Mouse (Mus musculus) frontal cortex, postnatal 36 days (tissue): ENCODE data around the gene Eid1.

ENCODE experiments used
- DNase-seq, 2 experiments: peaks; one replicate each; pipeline ENCODE4 v3.0.0; 2022; ENCODE audit warnings: low spot score in 2 of 2

The Eid1 gene

GRCm38 (mm10) chr2:125667721-125668120, 5.2 kb upstream of the Eid1 start:
- DNase-seq: no peak

DNA sequence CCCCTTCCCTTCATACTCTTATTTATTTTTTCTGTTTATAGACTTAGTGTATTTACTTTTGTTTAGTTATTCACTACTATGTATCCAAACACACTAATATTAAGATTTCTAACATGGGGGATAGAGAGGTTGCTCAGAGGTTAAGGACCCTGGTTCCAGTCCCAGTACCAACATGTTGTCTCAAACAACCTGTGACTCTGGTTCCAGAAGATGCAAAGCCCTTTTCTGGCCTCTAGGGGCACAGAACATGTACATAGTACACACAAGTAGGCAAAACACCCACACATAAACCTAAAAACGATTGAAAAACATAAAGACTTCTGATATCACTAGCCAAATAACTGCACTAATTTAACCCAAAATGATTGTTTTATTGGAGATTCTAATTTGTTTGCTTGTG, 2.0 kb upstream of the Eid1 start:
- DNase-seq: no peak

DNA sequence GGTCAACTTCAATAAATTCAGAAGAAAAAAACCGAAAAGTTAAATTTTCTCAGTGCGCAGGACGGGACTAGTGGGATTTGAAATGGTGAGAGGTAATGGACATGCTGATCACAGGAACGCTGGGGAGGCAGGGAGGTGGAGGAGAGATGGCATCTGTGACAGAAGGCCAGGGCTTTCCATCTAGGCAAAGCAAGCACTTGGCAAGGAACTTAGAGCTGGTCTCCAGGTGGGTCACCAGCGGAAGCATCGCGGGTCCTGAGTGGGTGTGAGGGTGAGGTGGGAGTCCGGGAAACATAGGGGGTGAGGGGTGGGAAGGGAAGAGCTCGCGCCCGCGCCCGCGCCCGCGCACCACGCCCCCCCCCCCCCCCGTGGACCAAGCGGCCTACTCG, 333 bp upstream of the Eid1 start:
- peak; percentile 40 to 52 for DNase-seq

DNA sequence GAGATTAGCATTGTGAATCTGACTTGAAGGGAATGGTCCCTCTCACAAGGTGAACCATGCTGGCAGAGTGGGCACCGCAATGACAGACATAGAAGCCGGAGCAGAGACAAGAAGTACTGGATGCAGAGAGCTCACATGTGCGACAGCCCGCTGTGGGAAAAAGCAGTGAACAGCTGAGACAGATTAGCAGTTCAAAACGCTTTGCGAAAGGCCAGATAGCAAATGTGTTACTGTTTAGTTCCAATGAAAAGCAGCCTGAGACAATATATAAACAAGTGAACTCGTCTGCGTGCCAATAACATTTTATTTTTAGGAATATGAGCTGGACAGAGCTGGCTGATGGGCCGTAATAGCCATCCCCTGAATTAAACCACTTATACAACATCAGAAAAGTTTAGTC, 8.9 kb downstream of the Eid1 start:
- DNase-seq: no peak

DNA sequence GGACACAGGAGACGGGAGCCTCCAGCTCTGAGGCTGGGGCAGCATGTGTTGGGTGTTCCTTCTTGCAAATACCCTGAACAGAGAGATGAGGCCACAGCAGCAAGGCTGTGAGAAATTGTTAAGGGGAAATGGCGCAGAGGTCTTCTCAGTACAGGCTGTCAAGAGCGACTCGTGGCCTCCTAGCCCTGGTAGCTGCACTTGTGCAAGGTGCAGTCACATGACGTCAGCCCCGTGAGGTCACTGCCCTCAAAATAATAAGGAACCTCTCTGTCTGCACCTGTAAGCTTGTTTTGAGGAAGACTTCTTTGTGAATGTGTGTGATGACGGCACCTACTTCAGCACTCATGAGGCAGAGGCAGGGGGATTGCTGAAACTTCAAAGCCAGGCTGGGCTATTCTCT, 11.0 kb downstream of the Eid1 start:
- DNase-seq: no peak

DNA sequence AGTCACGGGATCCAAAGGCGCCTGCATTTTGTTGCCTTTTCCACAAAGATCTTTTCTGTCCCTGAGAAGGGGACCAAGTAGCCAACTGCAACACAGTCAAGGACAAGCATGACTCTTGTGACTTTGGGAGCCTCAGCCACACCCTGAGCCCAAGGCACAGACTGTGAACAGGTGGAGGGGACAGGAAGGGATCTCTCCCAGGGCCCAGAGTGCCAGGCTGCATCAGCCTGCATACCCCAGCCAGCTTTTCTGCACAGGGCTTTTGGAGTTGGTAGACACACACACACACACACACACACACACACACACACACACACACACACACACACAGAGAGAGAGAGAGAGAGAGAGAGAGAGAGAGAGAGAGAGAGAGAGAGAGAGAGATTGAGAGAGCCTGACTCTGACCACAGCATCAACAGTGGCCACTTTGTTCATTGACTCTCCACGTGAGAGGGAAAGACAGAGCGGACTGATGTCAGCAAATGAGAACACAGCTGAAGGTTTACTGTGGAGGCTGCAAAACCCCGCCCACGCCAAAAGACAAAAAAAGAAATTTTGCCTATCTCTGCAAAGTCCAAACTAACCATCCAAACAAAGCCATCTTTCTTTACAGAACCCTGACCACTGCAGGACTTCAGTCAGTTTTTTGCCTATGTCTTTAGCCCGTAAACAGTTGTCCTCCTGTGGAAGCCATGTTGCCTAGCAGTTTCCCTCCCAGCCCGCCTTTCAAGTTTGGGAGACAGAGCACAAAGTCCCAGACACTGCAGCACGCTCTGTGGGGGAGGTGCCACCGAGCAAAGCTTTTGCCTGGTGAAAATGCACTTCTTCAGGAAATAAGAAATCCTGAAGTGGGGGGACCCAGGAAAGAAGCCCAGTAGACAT, 11.9 kb downstream of the Eid1 start:
- DNase-seq: peak in 1 of 2 experiments; percentile 33

DNA sequence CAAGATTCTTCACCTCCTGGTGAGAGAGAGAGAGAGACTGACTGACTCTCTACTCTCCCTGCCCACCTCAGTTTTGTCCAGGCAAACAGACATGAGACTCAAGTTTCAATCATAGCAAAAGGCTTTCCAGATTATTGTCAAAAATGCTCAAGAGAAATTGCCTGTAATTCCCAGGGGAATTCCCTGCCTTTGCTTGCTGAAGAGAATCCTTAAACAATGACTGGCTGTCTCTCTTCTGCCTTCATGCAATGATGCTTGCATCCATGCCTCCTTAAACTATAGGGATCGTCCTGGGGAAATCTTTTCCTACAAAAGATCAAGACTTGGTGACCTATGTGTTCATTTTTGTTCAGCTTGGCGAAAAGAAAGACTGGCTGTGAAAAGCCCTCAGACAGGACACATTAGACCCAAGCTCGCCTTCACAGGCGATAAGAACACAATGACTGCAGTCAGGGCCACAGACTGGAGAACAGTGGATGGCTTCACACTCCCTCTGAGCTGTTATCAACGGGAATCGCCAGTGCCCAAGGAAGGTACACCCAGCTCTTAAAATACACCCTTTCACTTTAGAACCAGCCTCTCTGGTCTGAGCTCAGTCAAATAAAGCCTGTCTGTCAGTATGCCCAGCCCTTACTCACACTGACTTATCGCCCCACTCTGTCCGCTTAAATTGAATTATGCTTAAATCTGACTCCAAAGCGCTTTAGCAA, 12.7 kb downstream of the Eid1 start:
- no peak for DNase-seq

GRCm38 (mm10) chr2:125692010-125692409, 19.1 kb downstream of the Eid1 start:
- DNase-seq: peak in 1 of 2 experiments; percentile 34

DNA sequence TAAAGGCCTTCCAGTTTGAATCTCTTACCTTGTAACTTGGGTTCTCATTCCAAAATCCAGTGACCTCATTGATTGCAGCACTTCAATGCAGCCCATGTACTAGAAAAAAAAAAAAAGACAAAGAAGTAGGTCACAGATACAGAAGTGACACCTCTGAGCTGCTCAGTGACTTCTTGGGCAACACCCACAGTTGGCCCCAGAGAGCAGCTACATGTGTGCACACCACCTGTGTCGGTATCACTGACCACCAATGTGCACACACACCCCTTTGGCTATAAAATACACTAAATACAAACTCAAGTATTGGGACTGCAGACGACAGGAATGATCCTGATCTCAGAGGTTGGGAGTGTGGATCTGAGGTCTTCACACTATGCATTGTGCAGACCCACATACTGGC, 21.9 kb downstream of the Eid1 start:
- DNase-seq: no peak

DNA sequence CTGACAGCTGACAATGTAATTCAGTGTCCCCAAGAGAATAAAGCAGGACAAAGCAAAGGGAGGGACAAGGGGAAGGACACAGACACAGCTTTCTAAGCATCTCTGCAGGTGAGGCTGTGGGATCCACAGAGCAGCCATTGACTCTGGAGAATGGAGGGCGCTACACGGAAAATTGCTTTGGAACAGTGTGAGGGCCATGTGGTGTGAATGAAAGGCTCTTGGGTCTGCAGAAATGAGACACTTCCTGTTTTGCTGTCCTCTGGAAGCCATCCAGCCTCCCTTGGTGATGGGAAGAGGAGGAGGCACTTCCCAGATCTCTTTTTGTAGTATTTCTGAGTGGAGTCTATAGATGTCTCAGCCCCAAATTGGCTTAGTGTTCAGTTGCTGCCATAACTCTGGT, 23.3 kb downstream of the Eid1 start:
- no peak for DNase-seq

DNA sequence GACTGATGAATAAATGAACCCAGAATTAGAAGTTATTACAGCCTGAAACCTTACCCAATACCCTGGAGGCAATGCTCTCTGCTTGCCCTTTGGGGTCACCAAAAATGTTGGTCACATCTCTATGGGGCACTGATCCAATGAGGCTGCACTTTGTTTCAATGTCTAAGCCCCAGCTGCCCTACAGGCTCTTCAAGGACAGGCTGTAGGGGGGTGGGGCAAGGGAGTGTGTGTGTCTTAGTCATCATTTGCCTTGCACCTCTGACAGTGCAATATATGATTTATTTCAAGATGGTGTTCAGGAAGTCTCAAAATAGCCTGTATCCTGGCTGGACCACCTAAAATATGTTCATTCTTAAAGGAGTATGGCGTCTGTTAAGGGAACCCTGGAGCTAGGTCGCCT, 28.7 kb downstream of the Eid1 start:
- no peak for DNase-seq

- no peak for DNase-seq
Observed at GRCm38 (mm10) chr2:125702851-125703250, 30.0 kb downstream of the Eid1 start.

DNA sequence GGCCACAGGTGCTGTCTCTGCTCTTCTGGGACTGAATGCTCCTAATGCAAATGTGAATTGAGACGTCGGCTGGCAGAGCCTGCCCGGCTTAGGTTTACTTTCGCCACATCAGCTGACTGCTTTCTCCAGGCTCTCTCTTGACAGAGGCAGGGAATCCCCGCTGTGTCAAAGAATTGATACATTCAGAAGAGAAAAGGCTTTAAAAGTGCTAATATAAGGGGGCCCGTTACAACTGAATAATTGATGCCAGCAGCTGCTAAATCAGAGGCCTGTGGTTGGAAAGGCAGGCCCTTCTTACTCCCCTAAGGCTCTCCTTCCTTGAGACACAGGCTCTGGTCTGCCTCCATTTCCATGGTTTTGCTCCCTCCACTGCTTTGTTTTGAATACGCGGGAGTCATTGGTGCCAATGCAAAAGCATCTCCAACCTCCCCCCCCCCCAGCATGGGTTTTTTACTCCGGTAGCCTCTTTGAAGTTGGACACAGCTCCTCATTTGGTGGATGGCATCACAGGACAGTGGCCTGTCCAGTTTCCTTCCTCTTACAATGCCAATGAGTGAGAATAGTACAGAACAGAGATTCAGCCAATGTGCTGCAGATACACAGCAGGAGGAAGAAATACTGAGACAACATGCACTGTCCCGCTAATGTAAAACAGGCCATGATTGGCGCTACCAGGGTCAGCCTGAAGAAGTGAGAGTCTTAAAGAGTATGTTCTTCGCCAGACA, 32.2 kb downstream of the Eid1 start:
- DNase-seq: no peak

DNA sequence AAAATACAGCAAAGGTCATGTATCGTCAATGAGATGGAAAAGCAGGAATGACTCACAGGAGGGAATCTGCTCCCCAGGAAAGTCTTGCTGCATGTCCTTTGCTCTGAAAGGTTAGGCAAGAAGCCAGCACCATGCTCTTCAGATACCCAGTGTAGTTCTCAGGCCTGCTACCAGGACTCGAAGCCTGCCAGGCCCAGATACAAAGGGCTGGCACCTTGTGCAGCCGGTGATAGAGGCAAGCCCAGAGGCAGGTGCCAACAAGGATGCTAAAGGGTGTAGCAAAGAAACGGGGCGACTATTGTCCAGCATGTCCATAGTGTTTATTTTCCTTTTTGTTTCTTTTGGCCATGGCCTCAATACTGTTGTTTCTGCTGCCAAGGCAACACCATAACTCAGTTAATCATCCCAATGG, 33.6 kb downstream of the Eid1 start:
- no peak for DNase-seq

- DNase-seq: no peak
Observed at GRCm38 (mm10) chr2:125716599-125716998, 43.7 kb downstream of the Eid1 start.

- no peak for DNase-seq
Observed at GRCm38 (mm10) chr2:125723086-125723407, 50.2 kb downstream of the Eid1 start.

GRCm38 (mm10) chr2:125723408-125724085, 50.7 kb downstream of the Eid1 start:
- no peak for DNase-seq

DNA sequence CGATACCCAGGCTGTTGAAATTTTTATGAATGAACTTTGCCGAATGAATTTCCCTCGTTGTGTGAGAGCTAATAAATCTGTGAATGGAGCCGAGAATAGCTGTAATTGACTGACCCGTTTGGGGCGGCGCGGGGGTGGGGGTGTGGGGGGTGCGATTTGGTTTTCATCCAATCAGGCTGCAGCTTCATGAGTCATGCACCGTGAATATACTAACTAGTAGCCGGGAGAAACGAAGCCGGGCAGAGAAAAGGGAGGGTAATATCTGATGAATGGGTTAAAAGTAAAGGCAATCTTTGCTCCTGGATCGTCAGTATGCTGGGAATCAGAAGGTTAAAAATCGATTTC, 51.2 kb downstream of the Eid1 start, which contains the start of gene Shc4:
Gene Shc4, minus strand, starts transcription at position 63 of the 345 bp plus-strand sequence.
- no peak for DNase-seq
